Mouse (Mus musculus) embryonic fibroblast, embryonic 13.5 days (primary cell): Measurements from ENCODE around the gene Wdr27. TPM values are rescaled to one million over a fixed set of nuclear protein-coding genes. Genes with fewer than 3 reads are reported as not detected.

Experiments used
- H3K27ac ChIP-seq: 2 replicates; pipeline ENCODE4 v1.5.1; 2012; ENCODE audit warnings: low read length, control low read depth, inconsistent platforms; ENCODE audit not compliant: insufficient read depth
- H3K4me1 ChIP-seq: 2 replicates; pipeline ENCODE4 v1.6.1; 2011; ENCODE audit warnings: low read length; ENCODE audit not compliant: control insufficient read depth, insufficient read depth
- H3K4me3 ChIP-seq: 2 replicates; pipeline ENCODE4 v1.5.1; 2011; ENCODE audit warnings: mild to moderate bottlenecking, control low read depth, low read length; ENCODE audit not compliant: insufficient read depth
- CTCF ChIP-seq: IDR thresholded peaks from 2 replicates; pipeline ENCODE4 v1.5.1; 2011; ENCODE audit warnings: mild to moderate bottlenecking, control low read depth, low read length, moderate library complexity, borderline replicate concordance; ENCODE audit not compliant: insufficient read depth
- POLR2A ChIP-seq: IDR thresholded peaks from 2 replicates; pipeline ENCODE4 v1.6.1; 2011; ENCODE audit warnings: low read depth, mild to moderate bottlenecking, control low read depth, low read length, moderate library complexity
- polyA plus RNA-seq: library from polyadenylated mRNA; stranded (reverse); fragments of >200 nt; gene quantifications from 2 replicates; pipeline ENCODE4 v1.2.4, GENCODE M21; 2011; ENCODE audit warnings: low read depth; ENCODE audit not compliant: missing spikeins, insufficient read length

Wdr27 gene
- polyA plus RNA-seq, 1 experiment: 3.3 TPM

DNA sequence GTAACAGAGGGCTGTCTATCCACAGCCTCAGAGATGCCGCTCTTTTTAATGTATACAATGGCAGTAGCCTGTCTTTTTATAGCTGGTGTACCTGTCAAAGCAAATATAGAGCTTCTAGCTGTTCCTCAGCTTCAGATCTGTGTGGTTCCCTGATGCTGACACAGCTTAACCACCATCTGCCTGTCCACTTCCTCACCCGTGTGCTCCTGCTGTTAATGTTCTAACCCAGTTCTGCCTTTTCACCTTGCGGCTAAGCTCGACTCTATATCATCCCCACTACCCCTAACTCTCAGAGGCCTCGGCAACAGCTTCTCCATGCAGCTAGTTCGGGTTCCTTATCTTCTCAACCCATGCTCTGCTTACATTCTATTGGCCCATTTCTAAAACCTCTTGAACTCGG lies 12.3 kb downstream of the Wdr27 start:
- Histone ChIP-seq H3K4me1 (no peaks in the 10 kb centered on the region), H3K4me3 (no peak overlapping the region), H3K27ac (no peak overlapping the region)
- TF ChIP-seq CTCF (no peak), POLR2A (no peak)

DNA sequence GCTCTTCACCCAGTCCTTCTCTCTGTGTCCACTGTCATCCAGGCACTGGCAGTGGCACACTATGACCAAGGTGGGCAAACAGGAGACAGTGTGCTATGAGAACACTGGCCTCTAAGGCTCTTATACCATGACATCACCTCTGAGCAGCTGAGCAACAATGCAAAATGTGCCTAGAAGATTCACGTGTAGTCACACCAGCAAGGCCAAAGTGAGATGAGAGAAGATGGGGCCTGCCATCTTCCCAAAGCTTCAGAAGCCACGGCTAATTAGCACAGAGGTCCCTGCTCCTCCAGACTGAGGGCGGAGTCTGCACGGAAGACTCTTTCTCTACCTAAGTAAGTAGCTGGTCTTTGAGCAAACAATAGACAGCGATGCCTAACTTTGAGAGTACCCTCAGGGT lies 14.3 kb downstream of the Wdr27 start:
- TF ChIP-seq POLR2A (no peak), CTCF (no peak)
- Histone ChIP-seq H3K4me1 (no peaks in the 10 kb centered on the region), H3K27ac (no peak overlapping the region), H3K4me3 (no peak overlapping the region)

DNA sequence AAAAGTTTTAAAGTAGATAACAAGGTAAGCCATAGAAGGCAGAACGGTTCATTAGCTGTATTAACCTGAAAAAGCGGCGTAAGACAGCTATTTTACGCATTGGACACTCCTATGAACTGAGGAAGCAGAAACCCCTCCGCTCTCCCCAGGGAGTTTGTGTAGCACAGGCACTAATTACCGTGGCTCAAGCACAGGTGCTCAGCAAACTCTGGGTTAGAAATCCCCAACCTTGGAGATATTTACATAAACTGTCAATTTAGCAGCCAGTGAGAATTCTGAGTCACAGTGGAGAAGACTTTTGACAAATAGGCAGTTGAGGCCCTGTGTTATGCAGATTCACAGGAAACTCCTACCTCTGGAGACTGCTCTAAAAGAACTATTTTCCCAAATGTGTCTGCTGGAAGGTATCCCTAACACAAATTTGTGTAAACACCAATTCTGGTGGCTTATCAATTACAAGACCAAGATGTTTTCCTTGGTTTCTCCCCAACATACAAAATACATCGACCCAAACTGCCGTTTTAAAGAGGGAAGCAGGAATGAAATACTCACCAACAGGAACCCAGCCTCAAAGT lies 15.2 kb downstream of the Wdr27 start:
- TF ChIP-seq CTCF (no peak), POLR2A (no peak)
- Histone ChIP-seq H3K4me3 (no peak overlapping the region), H3K27ac (no peak overlapping the region), H3K4me1 (no peaks in the 10 kb centered on the region)

DNA sequence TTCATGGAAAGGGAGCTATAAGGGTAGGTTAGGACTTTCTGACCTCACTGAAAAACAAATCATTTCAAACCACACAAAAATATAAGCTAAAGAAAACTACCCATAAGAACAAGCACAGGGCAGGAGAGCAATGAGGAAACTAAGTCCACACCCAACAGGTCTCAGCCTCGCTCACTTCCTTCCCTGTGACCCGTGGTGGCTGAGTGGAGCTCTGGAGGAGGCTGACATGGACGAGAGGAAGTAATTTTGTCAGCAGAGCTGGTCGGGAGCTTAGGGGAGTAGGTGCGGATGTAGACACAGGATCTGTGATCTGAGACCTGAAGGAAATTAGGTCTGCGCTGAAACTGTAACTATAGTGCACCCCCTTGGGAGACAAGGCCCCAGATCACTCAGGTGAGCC lies 21.4 kb downstream of the Wdr27 start:
- no peak for TF ChIP-seq CTCF
- no peaks in the 10 kb centered on the region for H3K4me1 ChIP-seq
- H3K4me3 ChIP-seq: no peak overlapping the region

DNA sequence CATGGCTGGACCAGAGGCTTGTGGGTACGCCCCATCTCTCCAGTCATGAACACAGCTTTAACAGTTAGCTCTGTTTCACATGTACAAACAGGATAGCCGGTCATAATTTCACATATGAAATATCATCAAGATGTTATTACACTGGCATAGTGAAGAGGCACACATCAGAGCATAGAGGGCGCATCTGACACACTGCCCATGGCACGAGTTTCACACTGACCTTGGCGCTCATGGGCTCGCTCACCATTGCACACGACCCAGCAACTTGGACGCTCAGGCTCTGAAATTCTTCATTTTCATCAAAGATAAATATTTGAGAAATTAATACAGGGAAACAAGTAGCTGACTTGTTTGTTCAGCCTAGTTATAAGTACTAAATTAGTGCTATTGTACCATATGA lies 25.1 kb downstream of the Wdr27 start:
- no peak overlapping the region for H3K4me3 ChIP-seq
- H3K4me1 ChIP-seq: no peaks in the 10 kb centered on the region
- TF ChIP-seq CTCF (no peak), POLR2A (no peak)
- H3K27ac ChIP-seq: no peak overlapping the region

More for the DNA sequence above, 21.4 kb downstream of the Wdr27 start:
- H3K27ac ChIP-seq: no peak overlapping the region

DNA sequence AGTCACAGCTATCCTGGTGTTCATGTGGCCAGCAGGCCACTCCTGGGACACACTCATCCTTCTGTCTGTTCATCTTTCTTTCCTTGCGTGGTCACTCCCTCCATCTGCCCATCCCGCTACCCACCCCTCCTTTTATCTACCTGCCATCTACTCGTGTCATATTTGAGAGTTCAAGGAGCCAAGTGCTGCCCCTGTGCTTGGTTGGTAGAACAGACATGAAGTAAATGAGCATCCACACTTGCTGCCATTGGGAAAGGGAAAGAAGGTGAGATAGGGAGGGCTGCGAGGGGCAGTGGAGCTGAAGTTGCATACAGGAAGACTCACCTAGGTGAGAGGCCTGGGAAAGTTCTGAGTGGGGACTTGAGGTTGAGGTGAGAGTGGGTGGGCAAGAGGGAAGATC lies 28.6 kb downstream of the Wdr27 start:
- H3K4me1 ChIP-seq: no peaks in the 10 kb centered on the region
- TF ChIP-seq POLR2A: no peak
- TF ChIP-seq CTCF: no peak
- H3K4me3 ChIP-seq: no peak overlapping the region
- no peak overlapping the region for H3K27ac ChIP-seq

DNA sequence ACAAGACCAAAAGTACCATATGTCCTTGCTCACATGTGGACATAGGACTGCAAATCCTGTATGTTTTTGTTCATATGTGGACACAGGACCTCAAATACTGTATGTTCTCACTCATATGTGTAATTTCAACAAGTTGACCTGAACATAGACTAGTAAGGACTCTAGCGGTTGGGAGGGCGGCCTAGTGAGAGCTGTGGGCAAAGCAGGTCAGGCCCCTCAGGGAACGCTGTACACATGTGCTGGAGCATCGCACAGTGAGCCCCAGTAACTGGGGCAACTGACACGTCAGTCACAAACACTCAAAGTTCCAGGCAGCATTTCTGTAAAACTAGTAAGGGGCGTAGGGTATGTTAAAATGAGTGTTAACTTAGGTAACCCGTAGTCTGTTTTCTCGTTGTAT lies 30.0 kb downstream of the Wdr27 start:
- Histone ChIP-seq H3K4me1 (no peaks in the 10 kb centered on the region), H3K4me3 (no peak overlapping the region), H3K27ac (no peak overlapping the region)
- TF ChIP-seq CTCF (no peak), POLR2A (no peak)

DNA sequence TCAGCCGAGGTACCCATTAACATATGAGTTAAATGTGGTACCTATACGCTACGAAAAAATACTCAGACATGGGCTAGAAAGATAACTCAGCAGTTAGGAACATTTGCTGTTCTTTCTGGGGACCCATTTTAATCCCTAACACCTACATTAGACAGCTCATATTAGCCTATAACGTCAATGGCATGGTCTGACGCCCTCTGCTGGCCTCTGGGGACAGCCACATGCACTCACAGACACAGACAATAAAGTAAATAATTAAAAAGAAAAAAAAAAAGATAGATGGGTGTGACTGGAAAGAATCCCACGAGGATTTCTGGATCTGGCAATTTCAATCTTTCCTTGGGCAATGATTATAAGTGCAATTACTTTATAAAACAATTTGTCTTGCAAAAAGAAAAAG lies 30.5 kb downstream of the Wdr27 start:
- no peak overlapping the region for H3K4me3 ChIP-seq
- TF ChIP-seq CTCF: 0 out of 2 replicates have a peak, but pooled peaks have one; percentile 5
- no peak for TF ChIP-seq POLR2A
- no peak overlapping the region for H3K27ac ChIP-seq
- H3K4me1 ChIP-seq: no peaks in the 10 kb centered on the region

DNA sequence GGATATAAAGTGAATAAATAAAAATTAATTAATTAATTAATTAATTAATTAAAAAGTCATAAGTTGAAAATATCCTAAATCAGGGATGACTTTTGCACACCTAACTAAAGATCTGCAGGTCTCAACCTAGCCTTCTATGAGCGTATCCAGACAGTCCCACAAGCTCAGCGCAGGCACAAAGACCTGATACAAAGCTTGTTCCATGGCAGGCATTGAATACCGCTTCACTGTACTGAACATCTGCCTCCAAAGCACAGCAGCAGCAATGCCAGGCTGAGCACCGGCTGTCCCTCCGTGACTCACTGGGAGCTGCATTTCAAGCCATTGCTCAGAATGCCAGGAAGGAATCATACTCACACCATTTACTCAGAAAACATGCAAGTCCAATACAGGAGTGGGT lies 32.2 kb downstream of the Wdr27 start:
- TF ChIP-seq CTCF: no peak
- TF ChIP-seq POLR2A: no peak
- peaks cover 3% of the 10 kb centered on the region; the same call in 1 of the 2 replicates for H3K4me1 ChIP-seq

DNA sequence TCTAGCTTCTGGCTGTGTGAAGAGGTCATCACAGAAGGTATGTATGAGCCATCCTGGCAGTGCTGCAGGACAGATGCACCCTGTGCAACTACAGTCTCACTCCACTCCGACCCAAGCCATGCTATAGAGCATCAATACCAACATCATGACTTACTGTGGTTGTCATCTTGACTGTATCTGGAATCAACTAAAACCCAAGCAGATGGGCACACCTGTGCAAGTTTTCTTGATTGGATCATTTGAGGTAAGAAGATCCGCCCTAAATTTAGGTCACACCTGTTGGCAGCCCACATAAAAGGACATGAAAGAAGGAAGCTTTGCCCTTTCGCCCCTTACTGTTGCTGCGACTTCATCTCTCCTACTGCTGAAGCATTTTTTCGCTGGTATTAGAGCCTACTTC lies 33.6 kb downstream of the Wdr27 start:
- no peak overlapping the region for H3K27ac ChIP-seq
- H3K4me1 ChIP-seq: peaks cover 5% of the 10 kb centered on the region
- no peak for TF ChIP-seq POLR2A
- TF ChIP-seq CTCF: no peak
- no peak overlapping the region for H3K4me3 ChIP-seq

More for the DNA sequence above, 32.2 kb downstream of the Wdr27 start:
- no peak overlapping the region for H3K4me3 ChIP-seq
- no peak overlapping the region for H3K27ac ChIP-seq

DNA sequence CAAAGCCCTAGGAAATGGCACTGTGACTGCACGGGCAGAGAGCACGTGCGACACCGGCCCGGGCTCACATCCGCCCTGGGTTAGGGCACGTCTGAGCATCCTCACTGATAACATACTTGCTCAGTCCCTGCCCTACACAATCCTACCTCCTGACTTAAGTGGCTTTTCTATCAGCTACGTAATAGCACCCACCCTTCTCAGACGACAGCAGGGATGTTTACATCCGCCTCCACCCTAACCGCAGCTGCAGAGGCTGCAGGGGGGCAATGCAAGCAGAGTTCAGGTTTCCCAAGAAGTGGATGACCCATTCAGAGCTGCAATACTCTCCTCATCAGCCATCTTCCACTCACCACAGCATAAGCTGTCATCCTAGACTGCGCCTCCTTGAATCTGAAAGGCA lies 35.8 kb downstream of the Wdr27 start:
- TF ChIP-seq POLR2A (no peak), CTCF (no peak)
- Histone ChIP-seq H3K4me3 (no peak overlapping the region), H3K27ac (no peak overlapping the region)

More for the DNA sequence above, 35.8 kb downstream of the Wdr27 start:
- peaks cover 5% of the 10 kb centered on the region for H3K4me1 ChIP-seq
